Mouse (Mus musculus) testis, adult 2 months (tissue): Measurements from ENCODE around the gene Gm13288.
"Not testable (repeated sequence)": the region's sequence is repeated elsewhere in the genome, so short reads cannot be mapped to it uniquely, and the experiment has no call there.

ENCODE experiments used
- CTCF ChIP-seq: fragments of 200-500 bp; IDR thresholded peaks from 2 replicates; pipeline ENCODE4 v1.5.1; 2012; ENCODE audit warnings: low read depth, mild to moderate bottlenecking, inconsistent platforms, low read length, moderate library complexity; ENCODE audit not compliant: control insufficient read depth, insufficient read depth, insufficient replicate concordance
- POLR2A ChIP-seq: fragments of 200-500 bp; IDR thresholded peaks from 2 replicates; pipeline ENCODE4 v1.6.1; 2012; ENCODE audit warnings: low read depth, mild to moderate bottlenecking, inconsistent platforms, low read length, moderate library complexity; ENCODE audit not compliant: control insufficient read depth

DNA sequence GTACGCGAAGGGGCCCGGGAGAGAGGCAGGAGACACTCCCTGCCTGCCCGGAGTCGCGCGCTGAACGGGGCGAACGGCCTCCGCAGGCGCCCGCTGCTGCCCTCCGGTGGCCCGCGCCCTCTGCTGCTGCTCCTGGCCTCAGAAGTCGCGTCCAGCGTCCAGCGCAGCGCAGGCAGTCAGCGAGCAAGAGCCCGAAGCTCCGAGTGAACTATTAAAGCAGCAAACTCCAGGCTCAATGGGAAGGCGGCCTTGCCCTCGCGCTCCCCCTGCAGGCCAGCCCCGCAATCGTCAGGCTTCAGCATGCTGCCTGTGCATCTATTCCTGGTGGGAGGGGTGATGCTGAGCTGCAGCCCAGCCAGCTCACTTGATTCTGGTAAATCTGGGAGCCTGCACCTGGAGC, 28.7 kb upstream of the Gm13288 start, which contains the start of gene Gm13289:
- TF ChIP-seq POLR2A, CTCF: not testable (repeated sequence)
